Mouse (Mus musculus): ENCODE data around the gene AC124108.1. TPM values are rescaled to one million over a fixed set of nuclear protein-coding genes. Genes with fewer than 3 reads are reported as not detected.

AC124108.1 gene
- total and polyA plus RNA-seq, 3 experiments: not detected

DNA sequence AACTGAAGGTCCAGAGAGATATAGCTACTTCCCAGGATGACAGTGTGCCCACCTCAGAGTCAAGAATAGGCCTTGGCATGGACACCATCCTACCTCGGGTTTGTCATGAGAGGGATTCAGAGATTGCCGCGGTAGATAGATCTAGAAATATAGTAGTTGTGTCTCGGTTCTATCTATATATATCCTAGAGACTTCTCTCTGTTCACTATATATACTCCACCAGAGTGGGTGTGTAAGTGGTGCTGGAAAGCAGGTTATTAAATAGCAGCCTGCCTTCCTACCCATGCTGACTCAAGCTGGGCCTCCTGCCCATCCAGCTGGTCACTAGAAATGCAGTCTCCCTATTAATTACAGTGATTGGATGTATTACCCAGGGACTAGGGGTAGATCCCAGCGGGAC, 11.5 kb downstream of the AC124108.1 start:
- TF ChIP-seq SMC3 (IDR thresholded peaks at IDR 0.05; ENCODE audit: low read depth, low read length) (no peak), TCF12 (IDR thresholded peaks at IDR 0.05; ENCODE audit: low read depth, low read length) (no peak), JUND (conservative IDR thresholded peaks at IDR 0.05; ENCODE audit: low read depth, low read length) (no peak), ZNF384 (IDR thresholded peaks at IDR 0.05; ENCODE audit: low read depth, low read length) (no peak), HCFC1 (IDR thresholded peaks at IDR 0.05; ENCODE audit: low read depth, low read length) (no peak), NELFE (IDR thresholded peaks at IDR 0.05; ENCODE audit: low read depth, low read length) (no peak), MEF2A (IDR thresholded peaks at IDR 0.05; ENCODE audit: borderline replicate concordance, low read depth, low read length) (no peak), RAD21 (IDR thresholded peaks at IDR 0.05; ENCODE audit: low read depth, low read length) (no peak), ELF1 (IDR thresholded peaks at IDR 0.05; ENCODE audit: low read depth, low read length) (no peak), POLR2AphosphoS2 (IDR thresholded peaks at IDR 0.05; ENCODE audit: low read depth, low read length) (no peak), MAFK (IDR thresholded peaks at IDR 0.05; ENCODE audit: insufficient replicate concordance, low read length) (no peak), JUN (IDR thresholded peaks at IDR 0.05; ENCODE audit: insufficient read depth, low read depth, low read length) (no peak), EP300 (IDR thresholded peaks at IDR 0.05; ENCODE audit: low read length) (no peak), PAX5 (IDR thresholded peaks at IDR 0.05; ENCODE audit: low read length) (no peak), UBTF (IDR thresholded peaks at IDR 0.05; ENCODE audit: low read depth, low read length) (no peak), ZKSCAN1 (IDR thresholded peaks at IDR 0.05; ENCODE audit: borderline replicate concordance, low read depth, low read length) (no peak), USF1 (IDR thresholded peaks at IDR 0.05; ENCODE audit: low read depth, low read length) (no peak), CHD2 (IDR thresholded peaks at IDR 0.05; ENCODE audit: low read length) (no peak), POLR2A (IDR thresholded peaks at IDR 0.05; ENCODE audit: low read depth, low read length) (no peak)
- peaks cover 0 to 7% of the 10 kb centered on the region in 2 experiments; a peak in 1 of 4 replicates for H3K4me1 ChIP-seq (ENCODE audit: control insufficient read depth in 1 of 2, insufficient read depth in 2 of 2)
- no peak overlapping the region for H3K9ac ChIP-seq (ENCODE audit: insufficient read depth, low read depth)

DNA sequence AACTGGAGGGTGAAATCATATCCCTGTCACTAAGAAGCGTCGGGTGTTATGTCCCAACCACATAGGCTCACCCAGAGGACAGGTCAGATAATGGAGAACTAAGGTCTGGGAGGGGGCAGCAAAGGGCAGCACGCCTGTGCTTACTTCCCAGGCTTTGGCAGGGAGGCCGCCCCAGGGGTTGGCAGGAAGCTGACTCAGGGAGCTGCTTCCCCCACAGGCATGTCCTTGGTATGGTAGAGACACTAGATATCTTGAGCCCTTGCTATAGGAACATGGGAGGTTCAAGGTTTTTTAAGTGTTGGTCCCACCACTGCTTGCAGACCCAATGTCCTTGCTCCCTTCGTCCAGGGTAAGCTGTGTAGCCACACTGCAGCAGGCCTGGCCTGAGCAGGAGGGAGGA, 14.7 kb downstream of the AC124108.1 start:
- Histone ChIP-seq H3K4me3 (replicated peaks in 1 of 3; ENCODE audit: low read depth in 2 of 3, low read length in 2 of 3, poor library complexity in 1 of 3) (no peak overlapping the region), H3K9me3 (replicated peaks; ENCODE audit: low read length) (no peaks in the 10 kb centered on the region), H3K27ac (ENCODE audit: insufficient read depth, low read depth) (no peak overlapping the region), H3K79me2 (replicated peaks; ENCODE audit: control insufficient read depth, extremely low read depth, insufficient read depth, poor library complexity, severe bottlenecking) (no peaks in the 10 kb centered on the region), H3K27me3 (replicated peaks) (peaks cover 98% of the 10 kb centered on the region), H3K36me3 (replicated peaks in 1 of 2; ENCODE audit: control insufficient read depth in 1 of 2, insufficient read depth in 1 of 2, low read length in 1 of 2) (no peaks in the 10 kb centered on the region), H3K4me2 (ENCODE audit: insufficient read depth, low read depth, poor library complexity, severe bottlenecking) (no peak overlapping the region), H3K9ac (ENCODE audit: insufficient read depth, low read depth) (no peak overlapping the region), H3K4me1 (ENCODE audit: control insufficient read depth in 1 of 2, insufficient read depth in 2 of 2) (peaks cover 0 to 7% of the 10 kb centered on the region in 2 experiments; a peak in 1 of 4 replicates)
- dilution Hi-C loops (cut with MboI; ENCODE audit: extremely low pct_ligation_motif_present, extremely low pct_unique_long_range_greater_than_20kb, low sequenced_read_pairs) (no loop called here), in situ Hi-C loops (cut with MboI; ENCODE audit: low pct_ligation_motif_present, low pct_unique_long_range_greater_than_20kb, low sequenced_read_pairs) (no loop called here)
- TF ChIP-seq UBTF (IDR thresholded peaks at IDR 0.05; ENCODE audit: low read depth, low read length) (no peak), SIN3A (IDR thresholded peaks at IDR 0.05; ENCODE audit: low read length) (no peak)
- DNase-seq (ENCODE audit: extremely low read depth): no peak

More for the DNA sequence above, 11.5 kb downstream of the AC124108.1 start:
- no peak overlapping the region for H3K27ac ChIP-seq (ENCODE audit: insufficient read depth, low read depth)
- H3K27me3 ChIP-seq (replicated peaks): peaks cover 96% of the 10 kb centered on the region
- H3K36me3 ChIP-seq (replicated peaks in 1 of 2; ENCODE audit: control insufficient read depth in 1 of 2, insufficient read depth in 1 of 2, low read length in 1 of 2): no peaks in the 10 kb centered on the region
- dilution Hi-C loops (cut with MboI; ENCODE audit: extremely low pct_ligation_motif_present, extremely low pct_unique_long_range_greater_than_20kb, low sequenced_read_pairs) (no loop called here), in situ Hi-C loops (cut with MboI; ENCODE audit: low pct_ligation_motif_present, low pct_unique_long_range_greater_than_20kb, low sequenced_read_pairs) (no loop called here)
- H3K9me3 ChIP-seq (replicated peaks; ENCODE audit: low read length): no peaks in the 10 kb centered on the region
- H3K4me2 ChIP-seq (ENCODE audit: insufficient read depth, low read depth, poor library complexity, severe bottlenecking): no peak overlapping the region
- no peak overlapping the region for H3K4me3 ChIP-seq (replicated peaks in 1 of 3; ENCODE audit: low read depth in 2 of 3, low read length in 2 of 3, poor library complexity in 1 of 3)
- no peaks in the 10 kb centered on the region for H3K79me2 ChIP-seq (replicated peaks; ENCODE audit: control insufficient read depth, extremely low read depth, insufficient read depth, poor library complexity, severe bottlenecking)
- DNase-seq (ENCODE audit: extremely low read depth): no peak
